Mouse (Mus musculus) ovary, adult 18-20 months (tissue): ENCODE measurements at regions not wholly inside any gene's neighbourhood (a gene's known extent, or its start where the extent isn't known, plus 50 kb on each side); places are given as distances from the start of the nearest gene placed in this dataset.

Source experiments
- DNase-seq: peaks from one replicate; pipeline ENCODE4 v3.0.0; 2022; ENCODE audit warnings: low spot score, mixed read lengths

DNA sequence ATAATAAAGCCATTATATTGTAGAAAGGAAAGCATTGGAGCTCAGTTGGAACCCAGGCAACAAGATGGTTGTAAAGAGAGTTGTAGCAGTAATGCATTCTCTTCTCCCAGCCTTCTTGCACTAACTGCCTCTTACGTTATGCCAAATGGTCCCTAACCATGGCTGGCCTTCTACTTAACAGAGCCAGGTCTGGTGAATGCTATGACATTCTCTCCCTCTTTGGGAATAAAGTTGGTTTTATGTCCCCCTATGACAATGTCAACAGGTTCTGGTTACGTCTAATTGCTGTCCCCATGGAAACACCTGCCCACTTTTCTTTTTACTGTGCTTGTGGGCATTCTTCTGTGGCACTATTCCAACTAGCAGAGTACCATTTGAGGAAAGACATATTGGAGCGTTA lies 126.4 kb upstream of the Npvf start:
- DNase-seq: no peak

GRCm38 (mm10) chr6:50781271-50781670 lies 127.0 kb upstream of the Npvf start:
- no peak for DNase-seq

- no peak for DNase-seq
These were observed 128.0 kb upstream of the Npvf start for GRCm38 (mm10) chr6:50782221-50782620.

GRCm38 (mm10) chr6:50783494-50783893 lies 129.3 kb upstream of the Npvf start:
- DNase-seq: no peak

DNA sequence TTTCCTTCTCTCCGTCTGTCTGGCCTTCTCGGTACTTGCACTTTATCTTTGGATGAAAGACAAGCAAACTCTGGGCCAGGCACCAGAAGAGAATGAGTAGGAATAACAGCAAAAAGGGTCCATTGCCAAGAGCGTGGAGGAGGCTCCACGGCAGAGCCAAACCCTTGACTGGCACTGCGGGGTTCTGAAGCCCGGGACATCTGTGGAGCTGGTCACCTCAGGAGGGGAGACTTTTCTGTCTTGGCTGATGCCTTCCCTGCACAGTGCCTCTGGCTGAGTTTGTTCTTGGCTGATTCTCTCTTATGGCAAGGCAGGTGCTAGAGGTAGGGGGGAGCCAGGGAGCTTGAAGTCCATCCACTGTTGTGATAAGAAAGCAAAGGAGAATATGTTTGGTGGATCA lies 130.1 kb upstream of the Npvf start:
- DNase-seq: no peak

DNA sequence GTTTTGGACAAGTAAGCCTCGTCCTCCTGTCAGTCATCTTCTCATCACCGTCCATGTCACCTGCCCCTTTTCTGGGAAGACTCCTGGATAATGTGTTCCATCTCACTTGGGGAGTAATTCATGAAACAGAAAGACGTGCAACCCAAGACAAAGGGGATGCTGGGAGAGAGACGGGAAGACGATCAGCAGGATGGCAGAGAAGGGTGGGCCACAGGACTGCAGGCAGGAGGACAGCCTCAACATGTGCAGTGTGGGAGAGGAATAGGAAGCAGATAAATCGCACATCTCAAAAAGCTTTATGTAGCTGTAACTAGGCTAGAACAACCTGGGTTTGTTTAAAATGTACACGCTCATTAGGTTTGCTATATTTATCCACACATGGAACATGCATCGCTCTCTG lies 133.4 kb upstream of the Npvf start:
- DNase-seq: no peak

DNA sequence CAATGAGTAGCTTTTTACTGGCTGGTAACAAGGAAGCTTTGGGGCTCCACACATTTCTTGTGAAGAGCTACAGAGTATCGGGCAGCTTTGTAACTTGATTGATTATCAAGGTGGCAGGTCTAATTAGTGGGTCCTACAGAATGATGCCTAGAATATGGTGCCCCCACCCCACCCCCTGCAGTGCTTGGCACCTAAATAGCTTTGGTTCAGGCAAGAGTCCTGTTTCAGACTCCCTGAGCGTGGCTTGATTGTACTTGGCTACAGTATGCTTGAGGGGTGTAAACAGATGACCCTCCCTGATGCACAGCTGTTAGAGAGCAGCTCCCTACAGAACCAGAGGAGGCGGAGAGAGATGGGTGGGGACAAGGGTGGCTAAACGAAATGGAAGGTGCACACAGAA lies 145.7 kb upstream of the Npvf start:
- DNase-seq: no peak

GRCm38 (mm10) chr6:50802956-50803355 lies 148.7 kb upstream of the Npvf start:
- no peak for DNase-seq

- no peak for DNase-seq
These were observed 150.3 kb upstream of the Npvf start for GRCm38 (mm10) chr6:50804477-50805005.

DNA sequence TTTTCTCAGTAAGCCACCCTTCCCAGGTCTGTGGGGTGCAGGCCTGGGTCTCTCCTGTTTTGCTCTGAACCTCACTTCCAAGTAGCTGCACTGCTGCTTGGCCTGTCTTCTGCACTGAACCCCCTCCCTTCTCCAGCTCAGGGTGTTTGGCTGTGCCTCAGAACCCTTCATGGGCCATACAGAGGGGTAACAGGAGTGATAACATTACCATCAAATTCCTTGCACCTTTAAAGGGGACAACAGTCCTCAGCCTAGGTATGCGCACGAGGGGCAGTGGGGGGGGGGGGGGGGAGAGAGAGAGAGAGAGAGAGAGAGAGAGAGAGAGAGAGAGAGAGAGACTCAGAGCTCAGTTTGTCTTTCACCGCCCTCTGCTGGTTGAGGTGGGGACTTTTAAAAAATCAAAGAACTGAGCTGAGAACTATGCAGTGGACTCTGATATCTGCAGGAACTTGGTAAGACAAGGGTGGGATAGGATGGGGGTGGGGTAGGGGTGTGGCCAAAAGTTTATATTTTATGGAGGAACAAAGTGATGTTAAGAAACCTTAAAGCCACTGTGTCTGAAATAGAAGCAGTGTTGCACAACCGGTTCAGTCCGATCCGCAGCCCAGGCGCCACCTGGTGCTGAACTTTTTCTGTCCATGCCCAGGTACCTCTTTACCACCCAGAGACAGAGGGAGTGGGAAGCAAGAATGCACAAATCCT lies 152.3 kb upstream of the Npvf start:
- DNase-seq: no peak

GRCm38 (mm10) chr6:50807187-50808012 lies 153.2 kb upstream of the Npvf start:
- DNase-seq: no peak

- no peak for DNase-seq
These were observed 153.9 kb upstream of the Npvf start for GRCm38 (mm10) chr6:50808126-50808525.

DNA sequence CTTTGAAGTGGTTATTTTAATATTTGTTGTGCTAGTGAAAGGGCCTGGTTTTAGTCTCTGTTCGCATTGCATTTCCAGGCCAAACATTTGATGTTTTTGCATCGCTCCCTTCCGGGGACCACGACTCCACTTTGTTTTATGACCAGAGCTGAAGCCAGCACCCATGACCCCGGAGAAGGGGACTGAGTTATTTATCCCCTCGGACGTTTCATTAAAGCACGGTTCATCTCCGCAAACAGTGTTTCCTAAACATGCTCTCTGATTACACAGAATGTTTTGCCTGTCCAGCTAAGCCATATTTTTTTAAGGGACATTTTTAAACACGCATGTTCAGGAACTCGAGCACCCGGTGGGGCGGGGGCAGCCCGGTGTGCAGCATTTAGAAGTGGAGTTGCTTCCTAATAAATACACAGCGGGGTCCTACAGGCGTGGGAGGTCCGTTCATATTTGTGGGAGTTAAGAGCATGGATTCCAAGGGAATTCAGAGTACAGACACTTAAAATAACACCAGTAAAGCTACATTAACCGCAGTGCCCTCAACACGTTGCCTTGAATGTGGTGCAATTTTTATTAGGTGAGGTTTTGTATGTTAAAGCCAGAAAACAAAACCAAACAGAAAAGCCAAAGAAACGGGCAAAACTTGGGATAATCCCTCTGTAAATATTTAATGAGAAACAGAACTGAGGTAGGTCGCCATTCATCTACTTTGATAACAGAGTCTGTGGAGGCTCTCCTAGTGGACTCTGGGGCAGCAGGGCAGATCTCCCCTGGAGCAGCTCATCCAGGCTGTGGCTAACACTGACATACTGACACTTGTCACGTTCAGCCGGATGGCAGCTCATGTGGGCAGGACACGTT lies 154.8 kb upstream of the Npvf start:
- DNase-seq: no peak

DNA sequence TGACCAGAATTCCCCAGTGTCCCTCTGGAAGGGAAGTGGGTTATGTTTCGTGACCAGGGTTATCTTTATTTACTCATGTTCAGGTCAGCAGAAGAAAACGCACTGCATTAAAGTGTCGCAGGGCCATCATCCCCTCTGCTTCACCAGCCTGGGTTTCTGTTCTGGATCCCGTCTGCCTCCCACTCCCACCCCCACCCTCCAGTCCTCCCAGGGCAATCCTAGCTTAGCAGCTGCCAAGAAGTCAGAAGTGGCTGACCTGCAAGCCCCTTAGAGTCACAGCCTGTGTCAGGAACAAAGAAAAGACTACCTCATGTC lies 155.4 kb upstream of the Npvf start:
- DNase-seq: no peak

- no peak for DNase-seq
These were observed 160.8 kb upstream of the Npvf start for GRCm38 (mm10) chr6:50814936-50815500.

DNA sequence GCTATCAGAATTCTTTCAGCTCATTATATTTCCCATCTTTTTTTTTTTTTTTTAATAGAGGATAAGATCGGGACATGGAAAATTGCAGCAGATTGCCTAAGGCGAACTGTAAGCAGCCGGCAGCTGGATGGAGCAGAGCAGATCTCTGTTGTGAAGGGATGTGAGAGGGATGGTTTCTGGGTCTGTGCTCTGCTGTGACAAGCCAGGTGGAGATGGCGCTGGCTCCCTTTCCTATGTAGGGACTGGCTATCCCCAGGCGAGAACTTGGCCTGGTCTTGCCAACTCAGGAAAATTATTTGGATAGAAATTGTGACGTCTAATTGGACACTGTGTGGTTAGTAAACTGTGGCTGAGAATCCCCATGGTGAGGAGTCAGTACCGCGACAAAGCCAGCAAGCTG lies 161.3 kb upstream of the Npvf start:
- no peak for DNase-seq

DNA sequence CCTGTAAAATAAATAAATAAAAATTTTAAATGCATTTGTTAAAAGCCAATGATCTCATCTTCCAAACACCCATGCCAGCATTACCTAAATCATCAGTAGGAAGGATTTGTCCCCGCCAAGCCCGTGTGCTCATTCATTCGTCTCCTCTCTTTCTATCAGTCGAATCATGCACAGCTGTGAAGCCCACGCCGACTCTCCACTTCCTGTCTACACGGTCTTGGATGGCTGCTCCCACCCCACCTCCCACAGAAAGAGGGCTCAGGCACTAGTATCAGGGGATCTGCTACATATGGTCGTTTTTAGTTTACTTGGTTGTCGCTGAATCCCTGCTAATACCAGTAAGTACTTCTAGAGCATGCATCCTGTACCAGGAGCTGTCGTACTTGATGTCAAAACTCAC lies 163.2 kb upstream of the Npvf start:
- DNase-seq: no peak

GRCm38 (mm10) chr6:50818433-50818832 lies 164.2 kb upstream of the Npvf start:
- DNase-seq: no peak

- DNase-seq: no peak
These were observed 164.8 kb upstream of the Npvf start for GRCm38 (mm10) chr6:50818891-50819541.

DNA sequence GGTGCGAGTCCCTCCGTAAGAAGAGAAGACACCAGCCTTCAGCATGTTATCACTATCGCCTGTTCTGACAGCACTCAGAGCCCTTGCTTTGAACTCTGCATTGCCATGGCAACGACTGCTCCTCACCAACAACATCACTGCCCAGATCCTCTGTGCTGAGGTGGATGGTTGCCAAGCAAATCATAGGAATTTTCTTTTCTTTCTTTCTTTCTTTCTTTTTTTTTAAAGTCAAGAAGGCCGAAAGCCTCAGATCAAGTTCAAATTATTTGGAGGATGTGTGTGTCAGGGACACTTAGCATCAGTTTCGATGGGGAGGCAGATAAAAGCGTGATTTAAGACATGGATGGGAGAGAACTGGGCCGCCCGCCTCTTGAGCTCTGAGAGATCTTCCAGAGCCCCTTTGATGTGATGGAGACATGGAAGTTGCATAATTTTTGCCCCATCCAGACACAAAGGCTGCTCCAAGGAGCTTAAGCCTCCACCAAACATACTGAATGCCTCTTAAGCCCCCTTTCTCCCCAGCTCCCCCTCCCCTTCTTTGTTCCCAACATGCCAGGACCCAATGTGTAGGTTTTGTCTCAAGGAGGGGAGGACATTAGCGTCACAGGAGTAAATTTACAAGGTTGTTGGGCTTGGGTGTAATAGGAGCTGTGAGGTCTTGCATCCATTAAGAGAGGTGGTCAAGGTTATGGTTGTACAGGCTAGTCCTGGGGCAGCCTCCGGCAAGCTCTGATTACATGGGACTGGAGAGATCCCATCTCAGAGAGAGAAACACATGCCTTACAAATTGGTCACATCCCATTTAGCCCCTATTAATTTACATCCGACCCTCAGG lies 167.4 kb upstream of the Npvf start:
- DNase-seq: peak; percentile 8
